Mouse (Mus musculus): ENCODE data around the gene Asb10.
A peak's percentile ranks its signal among the peaks of the same experiment; 100 is the strongest.

The Asb10 gene

DNA sequence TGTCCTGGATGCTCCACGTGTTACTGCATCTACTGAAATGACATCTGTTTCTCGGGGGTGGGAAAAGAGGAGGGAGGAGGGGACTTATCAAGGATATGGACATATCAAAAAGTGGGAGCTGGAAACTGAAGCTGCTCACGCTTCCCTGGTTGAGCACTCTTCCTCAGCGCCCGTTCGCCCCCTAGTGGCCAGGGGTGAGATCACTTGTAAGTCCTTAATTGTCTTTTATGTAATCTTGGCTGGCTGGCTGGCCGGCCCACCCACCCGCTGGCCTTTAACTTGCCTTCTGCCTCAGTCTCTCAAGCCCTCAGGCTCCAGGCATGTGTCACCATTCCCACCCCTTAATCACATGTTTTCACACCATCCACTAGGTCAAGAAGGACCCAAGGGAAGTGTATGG lies 54.7 kb downstream of the Asb10 start:
- DNase-seq: peak; percentile 76

DNA sequence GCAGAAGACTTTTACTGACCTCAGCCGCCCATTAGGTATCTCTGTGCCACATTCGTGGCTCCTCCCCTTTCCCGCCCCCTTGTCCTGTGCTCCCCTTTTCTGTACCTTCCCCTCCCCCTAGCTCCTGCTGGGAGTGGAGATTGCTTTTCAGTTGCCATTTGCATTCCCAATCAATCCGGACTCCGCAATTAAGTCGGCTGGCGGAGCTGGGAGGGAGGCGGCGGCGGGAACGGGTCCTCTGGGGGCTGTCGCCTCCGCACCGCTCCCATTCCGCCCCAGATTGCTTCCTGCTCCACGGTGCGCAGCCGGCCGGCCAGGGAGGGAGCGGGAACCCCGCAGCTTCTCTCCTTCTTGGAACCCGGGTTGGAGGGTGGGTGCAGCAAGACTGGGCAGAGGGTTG lies 55.8 kb downstream of the Asb10 start:
- peak; percentile 30 for DNase-seq

DNA sequence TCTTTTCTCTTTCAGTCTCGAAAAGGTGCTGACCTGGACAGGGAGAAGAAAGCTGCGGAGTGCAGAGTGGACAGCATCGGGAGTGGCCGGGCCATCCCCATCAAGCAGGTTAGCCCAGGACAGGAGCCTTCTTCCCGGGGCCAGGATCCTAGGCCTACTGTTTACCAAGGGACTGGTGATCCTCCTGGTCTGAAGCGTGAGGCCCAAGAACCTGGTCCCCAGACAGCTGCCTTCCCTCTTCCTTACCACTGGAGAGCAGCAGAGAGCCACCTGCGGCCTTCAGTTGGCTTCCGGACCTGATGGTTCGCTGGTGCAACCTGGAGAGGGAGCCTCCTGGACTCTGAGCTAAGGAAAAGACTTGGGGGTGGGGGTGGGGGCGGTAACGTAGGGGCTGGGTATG lies 57.5 kb downstream of the Asb10 start:
- DNase-seq: peak; percentile 81
